Mouse (Mus musculus): ENCODE data around the gene Olfr654.

GRCm38 (mm10) chr7:104601679-104602078 is 14.9 kb downstream of the Olfr654 start, which contains the start of gene Olfr655:
- TF ChIP-seq TAL1 (IDR thresholded peaks at IDR 0.05; ENCODE audit: low read length) (no peak), GATA1 (IDR thresholded peaks at IDR 0.05; ENCODE audit: low read length) (no peak)
